Mouse (Mus musculus) urinary bladder, postnatal 14 days (tissue): ENCODE data around the gene Rad51b.

Experiments used
- DNase-seq: peaks from one replicate; pipeline ENCODE4 v3.0.0; 2021; ENCODE audit warnings: low spot score

Gene Rad51b

DNA sequence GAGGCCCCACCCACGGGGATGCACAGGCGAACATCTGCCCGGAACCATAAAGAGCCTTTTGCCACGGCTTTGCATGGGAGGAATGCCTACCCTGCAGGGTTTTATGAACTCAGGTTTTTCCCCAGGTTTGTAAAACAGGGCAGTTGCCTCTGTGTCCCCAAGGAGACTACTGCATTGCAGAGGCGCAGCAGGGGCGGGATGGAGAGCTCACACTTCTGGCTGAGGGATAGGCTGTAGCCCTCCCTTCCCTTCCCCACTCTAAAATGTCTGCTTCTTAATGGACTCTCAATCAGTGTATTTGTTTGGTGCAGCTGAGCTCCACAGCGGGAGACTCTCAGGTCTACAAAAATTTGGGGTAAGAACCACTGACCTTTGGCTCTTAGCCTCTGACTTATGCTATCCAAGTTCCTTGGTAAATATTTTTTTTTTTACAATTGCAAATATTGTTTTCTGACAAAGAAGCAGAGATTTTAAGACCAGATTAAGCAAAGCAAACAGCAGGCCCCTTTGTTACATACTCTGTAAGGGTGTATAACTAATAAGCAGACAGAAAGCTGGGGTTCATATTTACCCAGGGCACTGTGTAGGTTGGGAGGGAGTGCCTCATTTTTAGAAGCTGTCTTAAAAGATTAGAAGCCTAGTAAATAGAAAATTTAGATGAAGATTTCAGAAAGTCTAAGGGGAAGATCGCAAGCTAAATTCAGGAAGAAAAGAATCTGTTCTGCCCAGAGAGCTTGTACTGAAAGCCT lies 507.9 kb downstream of the Rad51b start:
- DNase-seq, result no peak

DNA sequence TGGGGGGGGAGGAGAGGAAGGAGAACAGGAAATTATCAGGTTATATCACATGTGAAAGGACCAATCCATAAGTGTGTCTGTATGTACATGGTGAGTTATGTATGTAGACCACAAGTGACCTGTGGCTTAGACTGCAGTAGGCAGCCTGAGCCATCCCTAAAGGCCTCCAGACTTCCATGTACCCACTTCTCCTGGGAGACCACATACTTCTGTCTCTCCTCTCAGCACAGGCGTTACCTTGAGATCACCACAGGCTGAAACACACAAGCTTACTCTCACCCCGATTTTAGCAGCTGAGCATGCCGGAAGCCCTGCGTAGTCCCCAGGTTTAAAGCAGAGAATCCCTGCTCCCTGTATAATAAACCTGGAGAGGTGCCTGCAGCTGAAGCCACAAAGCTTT lies 509.9 kb downstream of the Rad51b start:
- no peak for DNase-seq

DNA sequence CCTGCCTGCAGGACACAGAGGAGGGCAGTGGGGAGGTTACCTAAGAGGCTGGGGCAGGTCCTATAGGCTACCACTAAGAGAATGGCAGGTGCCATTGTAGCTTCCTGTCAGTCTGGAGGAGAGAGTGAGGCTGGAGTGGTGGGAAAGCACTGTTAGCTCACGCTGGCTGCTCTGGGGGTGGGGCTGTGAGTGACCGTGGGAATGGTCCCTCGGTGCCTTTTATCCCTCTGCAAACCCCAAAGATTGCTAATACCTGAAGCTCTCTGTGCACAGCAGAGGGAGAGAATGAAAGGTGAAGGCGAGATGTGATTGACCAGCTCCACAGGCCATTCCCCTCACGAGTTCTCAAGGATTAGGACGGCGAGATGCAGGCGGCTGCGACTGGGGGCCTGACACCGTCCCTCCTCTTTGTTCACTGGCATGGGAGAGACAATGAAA lies 510.3 kb downstream of the Rad51b start:
- DNase-seq, result no peak

DNA sequence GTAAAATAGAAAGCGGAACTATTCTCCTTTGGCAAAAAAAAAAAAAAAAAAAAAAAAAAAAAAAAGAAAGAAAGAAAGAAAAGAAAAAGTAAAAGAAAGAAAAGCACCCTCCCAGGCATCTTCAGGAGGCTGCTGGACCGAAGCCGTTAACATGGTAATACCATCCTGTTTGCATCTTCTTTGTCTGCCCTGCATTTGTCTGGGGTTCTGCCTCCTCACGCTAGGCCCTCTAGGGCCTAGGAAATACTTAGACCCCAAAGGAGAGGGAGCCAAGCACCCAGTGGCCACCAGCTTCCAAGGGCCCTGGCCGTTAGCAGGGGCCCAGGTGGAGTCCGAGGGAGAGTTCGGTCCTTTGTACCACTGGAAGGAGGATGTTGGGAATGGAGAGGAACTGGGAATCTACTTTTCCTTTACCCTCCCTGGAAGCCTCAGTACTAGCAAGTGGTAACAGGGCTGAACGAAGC lies 510.9 kb downstream of the Rad51b start:
- DNase-seq, result no peak

DNA sequence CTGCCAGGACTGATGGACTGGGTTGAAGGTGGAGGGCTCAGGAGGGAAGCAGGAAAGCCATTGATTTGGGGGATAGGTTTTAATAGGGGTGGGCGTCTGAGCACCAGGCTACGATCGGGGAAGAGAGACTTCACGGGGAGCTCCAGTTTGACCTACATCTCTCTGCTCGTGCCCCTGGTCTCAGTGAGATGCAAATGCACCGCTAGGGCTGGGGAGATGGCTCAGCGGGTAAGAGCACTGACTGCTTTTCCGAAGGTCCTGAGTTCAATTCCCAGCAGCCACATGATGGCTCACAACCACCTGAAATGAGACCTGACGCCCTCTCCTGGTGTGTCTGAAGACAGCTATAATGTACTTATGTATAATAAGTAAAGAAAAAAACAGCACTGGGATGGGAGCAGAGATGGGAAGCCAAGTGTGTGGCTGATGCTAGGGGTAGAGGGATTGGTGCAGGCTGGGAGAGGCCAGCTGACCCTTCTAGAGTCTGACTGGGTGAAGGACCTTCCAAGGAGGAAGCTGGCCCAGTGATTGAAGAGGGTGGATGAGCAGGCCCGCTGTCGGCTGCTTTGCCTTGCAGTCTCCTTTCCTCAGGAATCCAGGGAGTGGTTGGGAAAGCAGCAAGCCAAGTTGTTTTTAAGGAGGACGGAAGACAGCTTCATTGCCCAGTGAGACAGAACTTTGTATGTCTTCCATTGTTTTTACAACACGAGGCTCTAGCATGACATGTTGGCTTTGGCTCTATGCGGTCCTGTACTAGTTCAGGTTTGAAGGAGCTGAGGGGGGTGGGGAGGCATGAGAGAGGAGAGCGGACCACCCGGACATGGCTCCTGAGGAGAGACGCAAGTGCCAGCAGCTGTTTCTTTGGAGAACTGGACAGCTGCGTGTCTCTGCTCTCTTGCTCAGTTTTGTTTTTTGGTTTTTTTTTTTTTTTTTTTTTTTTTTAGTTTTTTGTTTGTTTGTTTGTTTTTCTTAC lies 511.6 kb downstream of the Rad51b start:
- DNase-seq, result peak; percentile 36

DNA sequence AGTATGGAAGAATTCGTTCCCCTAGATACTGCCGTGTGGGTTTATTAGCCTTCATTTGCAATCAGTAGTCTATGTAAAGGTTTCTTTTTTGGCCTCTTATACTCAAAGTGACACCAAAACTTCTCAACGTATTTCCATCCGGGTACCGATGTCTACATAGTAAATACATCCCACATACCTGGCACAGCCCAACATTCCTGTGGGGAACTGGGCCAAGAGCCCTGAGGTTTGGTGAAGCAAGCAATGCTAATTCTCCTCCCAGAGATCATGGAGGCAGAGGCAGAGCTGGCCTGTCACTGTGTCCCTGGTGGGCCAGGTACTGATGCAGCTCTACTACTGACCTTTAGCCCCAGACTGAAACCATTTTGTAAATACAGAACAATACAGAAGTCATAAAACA lies 512.4 kb downstream of the Rad51b start:
- DNase-seq, result peak; percentile 34

DNA sequence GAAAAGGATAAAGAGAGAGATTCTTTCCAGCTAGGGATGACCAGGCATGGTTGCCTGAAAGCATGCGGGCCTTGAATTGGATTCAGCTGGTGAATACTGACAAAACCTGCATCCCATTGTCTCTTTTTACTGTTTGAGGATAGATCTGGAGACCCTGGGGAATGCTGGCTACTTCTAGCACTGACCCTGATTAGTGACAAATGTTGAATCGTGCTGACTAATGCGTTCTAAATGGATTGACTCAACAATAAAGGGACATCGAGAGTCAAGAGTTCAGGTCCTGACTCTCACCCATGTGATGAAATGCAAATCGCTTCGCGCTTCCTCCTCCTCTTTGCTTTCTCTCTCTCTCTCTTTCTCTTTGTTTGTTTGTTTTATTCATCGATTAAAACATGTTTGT lies 515.3 kb downstream of the Rad51b start:
- no peak for DNase-seq

DNA sequence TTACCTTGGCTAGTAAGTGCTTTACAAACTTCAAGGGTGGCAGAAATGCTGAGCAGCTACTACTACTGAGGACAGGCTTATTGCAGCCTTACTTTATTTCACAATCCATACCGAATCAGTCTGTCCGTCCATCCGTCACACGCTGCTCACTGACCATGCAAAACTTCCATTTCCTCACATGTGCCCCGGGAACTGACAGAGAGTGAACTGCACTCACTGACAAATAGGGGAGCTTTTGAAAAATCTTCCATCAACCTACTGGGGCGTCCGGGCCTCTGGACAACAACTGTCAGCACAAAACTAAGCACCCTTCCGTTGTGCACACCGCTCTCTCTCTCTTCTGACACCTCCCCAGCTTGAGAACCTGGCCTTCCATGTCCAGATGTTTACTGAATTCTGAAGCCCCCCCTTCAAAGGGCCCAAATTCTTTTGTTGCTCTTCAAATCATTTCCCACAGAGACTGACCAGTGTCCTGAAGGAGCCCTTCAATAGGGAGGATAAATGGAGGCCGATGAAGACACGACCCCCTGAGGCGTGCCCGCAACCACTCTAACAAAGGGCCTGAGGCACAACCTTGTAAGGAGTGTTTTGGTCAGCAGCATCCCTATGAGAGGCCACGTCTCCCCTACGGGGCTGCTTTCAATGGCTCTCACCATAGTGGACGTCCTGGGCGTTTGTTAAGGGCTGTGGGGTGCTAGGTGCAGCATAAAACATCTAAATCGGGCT lies 515.9 kb downstream of the Rad51b start:
- DNase-seq, result no peak

DNA sequence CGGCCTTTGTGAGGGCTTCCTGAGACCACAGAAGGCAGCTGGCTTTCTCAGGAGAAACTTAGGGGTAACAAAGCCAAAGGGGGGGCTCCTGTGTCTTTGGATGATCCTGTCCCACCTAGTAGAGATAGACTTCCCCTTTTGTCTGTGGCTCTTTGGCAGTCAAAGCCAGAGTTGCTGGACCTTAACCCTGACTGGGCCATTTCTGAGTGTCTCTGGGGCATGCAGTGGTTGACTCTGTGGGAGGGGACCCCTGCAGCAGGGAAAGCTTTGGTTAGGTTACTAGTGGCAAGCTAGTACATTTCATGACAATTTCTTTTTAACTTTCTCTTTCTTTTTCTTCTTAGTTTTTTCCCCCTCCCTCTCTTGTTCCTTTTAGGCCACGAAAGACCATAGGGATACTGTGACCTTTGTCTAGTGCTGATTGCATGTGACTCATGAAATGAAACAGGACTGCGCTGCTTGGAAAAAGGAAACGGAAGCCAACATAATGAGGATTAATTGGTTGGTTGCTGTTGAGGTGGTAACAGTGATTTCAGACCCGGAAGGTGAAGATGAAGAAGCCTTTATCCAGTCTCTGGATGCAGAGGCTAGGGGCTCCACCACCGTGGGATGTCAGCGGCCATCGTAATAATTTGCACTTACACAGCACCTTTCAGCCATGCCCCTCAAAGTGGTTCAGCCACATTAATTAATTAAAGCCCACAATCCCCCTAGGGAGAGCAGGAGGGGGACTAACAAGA lies 516.7 kb downstream of the Rad51b start:
- DNase-seq, result no peak

DNA sequence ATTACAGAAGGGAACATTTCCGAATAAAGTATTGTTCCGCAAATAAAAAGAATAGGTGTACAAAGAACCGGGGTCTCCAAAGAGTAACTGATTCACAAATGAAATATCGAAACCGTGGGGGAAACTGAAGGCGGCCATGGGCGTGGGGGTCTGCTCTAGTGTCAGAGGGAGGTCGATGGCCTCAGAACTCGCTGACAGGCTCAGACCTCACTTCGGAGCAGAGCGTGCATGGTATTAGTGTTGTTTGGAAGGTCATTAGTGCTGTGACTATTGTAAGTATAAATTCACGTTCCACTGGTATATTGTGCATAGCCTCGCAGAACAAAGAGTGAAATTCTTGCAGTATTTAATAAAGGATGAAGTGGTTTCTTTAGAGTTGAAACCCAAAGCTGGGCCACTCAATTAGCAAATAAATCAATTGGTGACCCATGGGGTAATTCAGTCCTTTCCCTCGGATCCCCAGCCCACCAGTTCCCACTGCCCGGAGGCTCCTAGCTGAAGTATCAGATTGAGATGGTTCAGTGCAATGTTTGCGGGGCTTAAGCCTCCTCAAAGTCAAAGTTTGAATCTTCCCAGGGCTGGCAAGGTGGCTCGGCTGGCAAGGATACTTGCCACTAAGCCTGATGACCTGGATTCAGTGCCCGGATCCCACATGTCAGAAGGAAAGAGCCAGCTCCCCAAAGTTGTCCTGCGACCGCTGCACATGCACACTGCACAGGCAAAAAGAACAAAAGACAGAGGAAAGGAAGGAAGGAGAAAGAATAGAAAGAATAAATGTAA lies 517.4 kb downstream of the Rad51b start:
- no peak for DNase-seq

DNA sequence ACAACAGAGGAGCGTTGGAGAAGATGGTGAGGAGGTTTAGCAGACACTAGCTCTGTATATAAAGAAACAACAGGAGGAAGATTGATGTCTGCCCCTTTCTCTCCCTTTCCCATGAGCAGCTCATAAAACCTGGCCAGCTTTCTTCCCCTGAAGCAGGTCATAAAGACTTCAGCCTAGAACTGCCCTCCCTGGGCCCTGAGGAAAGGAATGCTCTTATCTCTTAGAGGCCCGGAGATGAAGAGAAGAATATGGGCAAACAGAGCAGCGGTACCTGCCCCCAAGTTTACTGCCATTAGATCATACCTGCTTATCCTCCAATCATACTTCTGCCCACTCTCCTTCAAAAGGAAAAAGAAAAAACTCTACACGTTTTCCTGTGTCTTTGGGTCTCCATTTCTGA lies 519.2 kb downstream of the Rad51b start:
- no peak for DNase-seq

DNA sequence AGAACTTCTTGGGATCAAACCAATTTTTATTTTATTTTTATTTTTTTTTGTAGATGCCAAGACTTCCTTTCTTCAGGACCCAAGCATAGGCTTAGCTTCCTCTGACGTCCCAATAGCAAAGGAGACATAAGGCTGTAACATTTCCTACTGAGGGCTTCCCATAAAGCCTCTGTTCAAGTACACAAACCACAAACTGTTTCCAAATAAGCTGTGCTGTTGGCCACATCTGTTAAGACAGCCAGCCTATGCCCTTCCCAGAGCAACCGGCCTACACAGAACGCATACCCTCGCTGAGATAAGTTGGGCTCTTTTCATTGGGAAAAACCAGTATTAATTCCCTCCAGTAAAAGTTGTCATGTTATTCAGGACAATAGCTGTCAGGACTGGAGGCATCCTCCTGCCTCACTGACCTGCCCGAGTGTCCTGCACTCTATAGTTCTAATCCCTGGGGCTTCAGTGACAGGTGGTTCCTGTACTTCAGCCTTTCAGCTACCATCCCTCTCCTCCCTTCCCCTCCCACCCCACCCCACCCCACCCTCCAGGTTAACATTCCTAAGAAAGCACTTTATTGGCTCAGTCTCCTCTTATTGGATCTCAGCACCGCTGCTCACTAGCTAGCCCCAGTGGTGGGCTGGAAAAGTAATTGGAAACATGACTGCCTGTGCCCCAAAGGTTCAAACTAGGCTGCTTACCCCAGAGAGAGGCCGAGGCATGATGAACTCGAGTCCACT lies 523.3 kb downstream of the Rad51b start:
- DNase-seq, result no peak

DNA sequence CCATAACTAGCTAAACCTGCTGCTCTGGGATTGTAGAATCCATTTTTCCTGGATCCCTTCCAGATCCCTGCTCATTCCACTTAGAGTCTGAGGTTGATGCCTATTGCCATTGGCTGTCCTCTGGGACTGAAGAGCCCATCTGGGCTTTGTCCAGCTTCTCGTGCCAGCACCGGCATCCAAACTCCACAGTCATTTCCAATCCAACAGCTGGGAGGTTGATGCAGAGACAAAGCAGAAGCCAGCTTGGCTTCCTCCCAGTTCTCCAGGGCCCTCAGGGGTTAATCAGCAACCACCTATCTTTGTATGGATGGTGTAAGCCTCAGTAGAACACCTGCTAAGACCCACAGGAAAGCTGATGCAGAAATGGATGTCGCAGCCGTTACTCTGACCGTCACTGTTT lies 524.8 kb downstream of the Rad51b start:
- DNase-seq, result no peak

DNA sequence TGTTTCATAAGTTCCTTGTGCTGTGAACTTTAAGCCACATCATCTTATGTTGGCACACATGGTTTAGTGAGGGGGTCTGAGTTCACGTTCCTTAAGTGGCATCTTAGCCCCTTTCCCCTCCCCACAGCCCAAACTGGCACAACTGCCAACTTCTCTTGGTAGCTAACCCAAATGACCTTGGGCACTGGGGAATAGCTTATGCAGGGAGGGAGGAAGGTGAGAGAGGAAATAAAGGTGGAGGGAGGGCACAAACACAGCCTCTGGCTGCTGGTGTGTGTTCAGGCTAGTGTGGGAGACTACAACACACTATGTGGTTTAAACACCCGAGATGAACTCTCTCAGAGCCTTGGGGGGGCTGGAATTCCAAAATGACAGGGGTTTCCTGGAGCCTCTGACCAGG lies 525.3 kb downstream of the Rad51b start:
- no peak for DNase-seq

DNA sequence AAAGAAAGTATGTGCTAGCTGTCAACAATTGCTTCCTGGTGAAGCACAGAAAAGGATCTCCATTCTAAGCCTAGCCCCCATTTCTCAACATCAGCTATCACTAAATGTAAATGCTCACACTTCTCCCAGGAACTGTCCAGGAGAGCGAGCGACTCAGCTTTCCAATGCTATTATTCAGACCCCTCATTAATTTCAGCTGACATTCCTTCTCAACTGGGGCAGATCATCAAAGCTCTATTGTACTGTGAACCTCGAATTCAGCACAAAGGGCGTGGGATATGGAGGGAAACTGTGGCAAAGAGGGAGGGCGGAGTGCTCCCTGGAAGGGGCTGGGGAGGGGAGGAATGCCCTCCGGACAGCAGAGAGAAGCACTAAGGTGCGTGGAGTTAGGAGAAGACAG lies 528.8 kb downstream of the Rad51b start:
- no peak for DNase-seq

DNA sequence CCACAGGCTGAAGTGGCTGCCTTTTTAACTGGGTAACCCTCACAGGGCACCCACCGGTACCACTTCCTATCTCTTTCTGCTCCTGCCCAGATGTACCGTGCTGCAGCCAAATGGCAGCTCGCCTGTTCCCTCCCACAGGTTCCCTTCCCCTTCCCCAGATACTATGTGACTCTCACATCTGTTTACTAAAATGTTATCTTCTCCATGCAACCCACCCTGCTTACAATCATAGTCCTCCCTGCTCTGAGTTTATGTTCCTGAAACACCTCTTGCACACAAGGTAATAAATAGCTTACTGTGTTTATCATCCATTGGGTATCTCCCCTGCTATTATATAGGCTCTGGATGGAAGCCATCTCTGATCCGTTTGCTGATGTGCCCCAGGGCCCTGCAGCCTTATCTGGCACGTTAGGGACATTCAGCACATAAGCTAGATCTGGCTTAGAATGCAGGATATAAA lies 530.2 kb downstream of the Rad51b start:
- DNase-seq, result no peak

DNA sequence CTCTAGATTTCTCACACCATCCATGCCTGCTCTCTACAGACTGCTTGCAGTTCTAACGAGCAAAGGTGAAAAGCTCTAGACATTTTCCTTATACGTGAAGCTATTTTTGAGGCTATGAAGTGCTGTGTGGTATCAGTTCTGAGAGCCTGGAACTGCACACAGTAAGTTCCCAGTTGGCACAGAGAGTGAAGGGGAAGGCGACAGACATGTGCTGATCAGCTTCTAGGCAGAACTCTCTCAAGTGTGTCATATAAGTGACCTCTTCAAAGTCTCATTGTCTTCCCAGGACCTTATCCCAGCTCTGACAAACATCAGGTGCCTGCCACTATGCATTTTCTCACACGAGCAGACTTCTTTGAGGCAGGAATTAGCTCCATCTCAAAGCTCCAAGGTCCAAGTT lies 530.7 kb downstream of the Rad51b start:
- DNase-seq, result no peak

DNA sequence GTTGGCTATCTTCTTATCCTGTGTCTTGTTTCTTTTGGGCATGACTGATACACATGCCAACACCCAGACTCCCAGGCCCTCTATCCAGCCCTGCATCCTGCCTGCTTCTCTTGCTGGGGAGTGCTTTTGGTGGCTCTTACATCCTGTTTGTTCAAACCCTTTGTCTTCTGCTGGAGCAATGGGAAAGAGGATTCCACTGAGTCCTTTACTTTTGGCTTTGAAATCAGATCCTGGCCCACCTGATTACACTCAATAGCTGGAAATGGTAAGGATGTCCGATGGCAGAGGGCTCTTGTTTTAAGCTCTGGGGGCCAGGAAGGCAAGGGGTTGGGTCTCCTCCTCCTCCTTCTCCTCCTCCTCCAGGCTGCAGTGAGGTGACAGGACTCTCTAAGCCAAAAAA lies 533.6 kb downstream of the Rad51b start:
- DNase-seq, result no peak

DNA sequence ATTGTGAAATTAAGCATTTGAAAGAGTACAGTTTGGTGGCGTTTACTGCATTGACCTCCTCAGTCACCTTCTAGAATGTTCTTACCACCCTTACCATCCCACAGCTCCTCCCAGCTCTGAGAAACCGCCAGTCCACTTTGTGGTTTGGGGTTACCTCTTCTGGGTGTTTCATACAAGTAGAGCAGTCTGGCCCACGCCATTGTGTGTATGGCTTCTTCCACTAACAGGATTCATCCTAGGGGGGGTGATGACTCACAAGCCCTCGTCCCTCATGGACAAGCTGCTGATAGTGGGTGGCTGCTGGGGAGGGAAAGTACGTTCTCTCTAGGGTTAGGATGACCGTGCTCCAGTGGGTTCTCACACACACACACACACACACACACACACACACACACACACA lies 535.5 kb downstream of the Rad51b start:
- DNase-seq, result no peak

DNA sequence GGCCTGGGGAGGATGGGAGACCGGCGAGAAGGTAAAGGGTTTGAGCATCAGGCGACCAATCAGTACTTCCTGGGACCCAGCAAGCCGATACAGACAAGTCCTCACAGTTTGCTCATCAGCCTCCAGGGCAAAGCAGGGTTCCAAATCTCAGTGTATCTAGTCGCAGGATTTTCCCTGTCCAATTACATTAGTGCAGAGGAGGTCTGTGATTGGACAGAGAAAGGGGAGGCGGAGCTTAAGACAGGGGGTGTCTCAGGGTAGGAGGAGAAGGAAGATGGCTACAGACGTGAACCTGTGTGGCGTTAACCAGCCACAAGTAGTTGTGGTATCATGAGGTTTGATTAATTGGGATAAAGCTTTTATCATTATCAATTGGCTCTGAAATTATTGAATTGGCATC lies 538.4 kb downstream of the Rad51b start:
- no peak for DNase-seq
